Mouse (Mus musculus) CH12.LX (cell line): Measurements from ENCODE around the gene Gm11627.

Experiments
- CTCF ChIP-seq, 2 experiments: IDR thresholded peaks in 1 of 2; conservative IDR thresholded peaks in 1 of 2; 2 replicates each; pipeline ENCODE4 v1.5.1; 2011 to 2012; ENCODE audit warnings: low read depth in 2 of 2, low read length in 2 of 2, improper control_type of control experiment in 1 of 2, inconsistent platforms in 1 of 2, mild to moderate bottlenecking in 1 of 2, moderate library complexity in 1 of 2
- E2F4 ChIP-seq: IDR thresholded peaks from 2 replicates; pipeline ENCODE4 v1.6.1; 2011; ENCODE audit warnings: low read depth, low read length, improper control_type of control experiment; ENCODE audit not compliant: insufficient replicate concordance
- EP300 ChIP-seq: IDR thresholded peaks from 2 replicates; pipeline ENCODE4 v1.6.1; 2011; ENCODE audit warnings: low read length, improper control_type of control experiment
- MAZ ChIP-seq: IDR thresholded peaks from 2 replicates; pipeline ENCODE4 v1.6.1; 2012; ENCODE audit warnings: low read depth, mild to moderate bottlenecking, inconsistent platforms, low read length, improper control_type of control experiment, moderate library complexity
- PAX5 ChIP-seq: IDR thresholded peaks from 2 replicates; pipeline ENCODE4 v1.6.1; 2012; ENCODE audit warnings: low read length, inconsistent platforms, mixed read lengths
- RCOR1 ChIP-seq: conservative IDR thresholded peaks from 2 replicates; pipeline ENCODE4 v1.6.1; 2012; ENCODE audit warnings: low read depth, mild to moderate bottlenecking, inconsistent platforms, low read length, improper control_type of control experiment

DNA sequence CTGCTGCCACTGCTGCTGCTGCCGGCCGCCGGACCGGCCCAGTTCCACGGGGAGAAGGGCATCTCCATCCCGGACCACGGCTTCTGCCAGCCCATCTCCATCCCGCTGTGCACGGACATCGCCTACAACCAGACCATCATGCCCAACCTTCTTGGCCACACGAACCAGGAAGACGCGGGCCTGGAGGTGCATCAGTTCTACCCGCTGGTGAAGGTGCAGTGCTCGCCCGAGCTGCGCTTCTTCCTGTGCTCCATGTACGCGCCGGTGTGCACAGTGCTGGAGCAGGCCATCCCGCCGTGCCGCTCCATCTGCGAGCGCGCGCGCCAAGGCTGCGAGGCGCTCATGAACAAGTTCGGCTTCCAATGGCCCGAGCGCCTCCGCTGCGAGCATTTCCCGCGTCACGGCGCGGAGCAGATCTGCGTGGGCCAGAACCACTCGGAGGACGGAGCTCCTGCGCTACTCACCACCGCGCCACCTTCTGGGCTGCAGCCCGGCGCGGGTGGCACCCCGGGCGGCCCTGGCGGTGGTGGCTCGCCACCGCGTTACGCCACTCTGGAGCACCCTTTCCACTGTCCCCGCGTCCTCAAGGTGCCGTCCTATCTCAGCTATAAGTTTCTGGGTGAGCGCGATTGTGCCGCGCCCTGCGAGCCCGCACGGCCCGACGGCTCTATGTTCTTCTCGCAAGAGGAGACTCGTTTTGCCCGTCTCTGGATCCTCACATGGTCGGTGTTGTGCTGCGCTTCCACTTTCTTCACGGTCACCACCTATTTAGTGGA lies 25.7 kb upstream of the Gm11627 start:
- no peak for TF ChIP-seq CTCF (conservative IDR thresholded peaks at IDR 0.05 in 1 of 2, IDR thresholded peaks at IDR 0.05 in 1 of 2; ENCODE audit: low read depth in 2 of 2, low read length in 2 of 2)
- TF ChIP-seq E2F4 = no peak
- no peak for TF ChIP-seq EP300
- TF ChIP-seq PAX5 = no peak
- no peak for TF ChIP-seq RCOR1
- no peak for TF ChIP-seq MAZ
